Mouse (Mus musculus): ENCODE data around the gene Rab3il1. TPM values are rescaled to one million over a fixed set of nuclear protein-coding genes. Genes with fewer than 3 reads are reported as not detected.

Rab3il1 gene
- total and polyA plus RNA-seq, 2 experiments from 2014 or later = 19.7 to 22.2 TPM

- Histone ChIP-seq H3K27me3 (ENCODE audit: insufficient read depth, low read length) (no peaks in the 10 kb centered on the region), H3K9me3 (ENCODE audit: low read length) (no peaks in the 10 kb centered on the region), H3K36me3 (ENCODE audit: insufficient read depth, low read length) (peaks cover 14% of the 10 kb centered on the region; the same call in 1 of the 2 replicates), H3K27ac (no peak overlapping the region), H3K4me2 (ENCODE audit: low read depth, low read length) (no peak overlapping the region), H3K4me1 (ENCODE audit: insufficient read depth, low read length) (no peaks in the 10 kb centered on the region), H3K9ac (replicated peaks; ENCODE audit: low read length) (no peak overlapping the region), H3K4me3 (ENCODE audit: low read length) (no peak overlapping the region)
- TF ChIP-seq CTCF (IDR thresholded peaks at IDR 0.05; ENCODE audit: low read depth) = no peak
- DNase-seq (ENCODE audit: low spot score) (no peak), ATAC-seq (no peak)
These were observed 48.1 kb downstream of the Rab3il1 start for GRCm38 (mm10) chr19:10049533-10049932.

- Histone ChIP-seq H3K27ac (no peak overlapping the region), H3K4me3 (ENCODE audit: low read length) (no peak overlapping the region), H3K9me3 (ENCODE audit: low read length) (no peaks in the 10 kb centered on the region), H3K27me3 (ENCODE audit: insufficient read depth, low read length) (no peaks in the 10 kb centered on the region), H3K4me1 (ENCODE audit: insufficient read depth, low read length) (no peaks in the 10 kb centered on the region), H3K36me3 (ENCODE audit: insufficient read depth, low read length) (peaks cover 22% of the 10 kb centered on the region), H3K9ac (replicated peaks; ENCODE audit: low read length) (no peak overlapping the region), H3K4me2 (ENCODE audit: low read depth, low read length) (no peak overlapping the region)
- 90% methylated on average over 2 of the region's 2 CpGs for WGBS
- DNase-seq (ENCODE audit: low spot score) = no peak
- ATAC-seq = no peak
- no peak for TF ChIP-seq CTCF (IDR thresholded peaks at IDR 0.05; ENCODE audit: low read depth)
These were observed 49.0 kb downstream of the Rab3il1 start for GRCm38 (mm10) chr19:10050438-10050837.

GRCm38 (mm10) chr19:10052698-10053097 is 51.2 kb downstream of the Rab3il1 start:
- Histone ChIP-seq H3K36me3 (ENCODE audit: insufficient read depth, low read length) (peaks cover 22% of the 10 kb centered on the region), H3K27me3 (ENCODE audit: insufficient read depth, low read length) (no peaks in the 10 kb centered on the region), H3K9ac (replicated peaks; ENCODE audit: low read length) (no peak overlapping the region), H3K9me3 (ENCODE audit: low read length) (no peaks in the 10 kb centered on the region), H3K4me1 (ENCODE audit: insufficient read depth, low read length) (no peaks in the 10 kb centered on the region), H3K4me3 (ENCODE audit: low read length) (no peak overlapping the region), H3K4me2 (ENCODE audit: low read depth, low read length) (no peak overlapping the region), H3K27ac (no peak overlapping the region)
- ATAC-seq (no peak), DNase-seq (ENCODE audit: low spot score) (no peak)
- WGBS = 90% methylated on average over 4 of the region's 4 CpGs
- TF ChIP-seq CTCF (IDR thresholded peaks at IDR 0.05; ENCODE audit: low read depth) = no peak

- no peak overlapping the region for H3K4me3 ChIP-seq (ENCODE audit: low read length)
- H3K4me2 ChIP-seq (ENCODE audit: low read depth, low read length) = no peak overlapping the region
- H3K4me1 ChIP-seq (ENCODE audit: insufficient read depth, low read length) = no peaks in the 10 kb centered on the region
- DNase-seq (ENCODE audit: low spot score) (no peak), ATAC-seq (no peak)
- no peaks in the 10 kb centered on the region for H3K27me3 ChIP-seq (ENCODE audit: insufficient read depth, low read length)
- WGBS = 94% methylated on average over 10 of the region's 10 CpGs
- no peaks in the 10 kb centered on the region for H3K9me3 ChIP-seq (ENCODE audit: low read length)
- no peak overlapping the region for H3K27ac ChIP-seq
- no peak overlapping the region for H3K9ac ChIP-seq (replicated peaks; ENCODE audit: low read length)
- H3K36me3 ChIP-seq (ENCODE audit: insufficient read depth, low read length) = peaks cover 22% of the 10 kb centered on the region
- no peak for TF ChIP-seq CTCF (IDR thresholded peaks at IDR 0.05; ENCODE audit: low read depth)
These were observed 52.3 kb downstream of the Rab3il1 start for GRCm38 (mm10) chr19:10053692-10054260.

- no peaks in the 10 kb centered on the region for H3K27me3 ChIP-seq (ENCODE audit: insufficient read depth, low read length)
- no peaks in the 10 kb centered on the region for H3K4me1 ChIP-seq (ENCODE audit: insufficient read depth, low read length)
- peaks cover 22% of the 10 kb centered on the region for H3K36me3 ChIP-seq (ENCODE audit: insufficient read depth, low read length)
- 87% methylated on average over 6 of the region's 6 CpGs for WGBS
- DNase-seq (ENCODE audit: low spot score) = no peak
- no peak for TF ChIP-seq CTCF (IDR thresholded peaks at IDR 0.05; ENCODE audit: low read depth)
- no peak overlapping the region for H3K27ac ChIP-seq
- no peaks in the 10 kb centered on the region for H3K9me3 ChIP-seq (ENCODE audit: low read length)
- H3K4me3 ChIP-seq (ENCODE audit: low read length) = no peak overlapping the region
- no peak overlapping the region for H3K4me2 ChIP-seq (ENCODE audit: low read depth, low read length)
- H3K9ac ChIP-seq (replicated peaks; ENCODE audit: low read length) = no peak overlapping the region
- no peak for ATAC-seq
These were observed 53.0 kb downstream of the Rab3il1 start for GRCm38 (mm10) chr19:10054361-10055075.

- no peak for DNase-seq (ENCODE audit: low spot score)
- Histone ChIP-seq H3K36me3 (ENCODE audit: insufficient read depth, low read length) (peaks cover 22% of the 10 kb centered on the region), H3K9me3 (ENCODE audit: low read length) (no peaks in the 10 kb centered on the region), H3K4me1 (ENCODE audit: insufficient read depth, low read length) (no peaks in the 10 kb centered on the region), H3K4me3 (ENCODE audit: low read length) (no peak overlapping the region), H3K9ac (replicated peaks; ENCODE audit: low read length) (no peak overlapping the region), H3K27ac (no peak overlapping the region), H3K27me3 (ENCODE audit: insufficient read depth, low read length) (no peaks in the 10 kb centered on the region), H3K4me2 (ENCODE audit: low read depth, low read length) (no peak overlapping the region)
- TF ChIP-seq CTCF (IDR thresholded peaks at IDR 0.05; ENCODE audit: low read depth) = no peak
- WGBS = 80% methylated on average over 3 of the region's 3 CpGs
- ATAC-seq = no peak
These were observed 53.8 kb downstream of the Rab3il1 start for GRCm38 (mm10) chr19:10055261-10055660.
